Mouse (Mus musculus) liver, postnatal 0 days (tissue): Measurements from ENCODE around the gene Psg18. TPM values are rescaled to one million over a fixed set of nuclear protein-coding genes. Genes with fewer than 3 reads are reported as not detected.
"Not testable (repeated sequence)": the region's sequence is repeated elsewhere in the genome, so short reads cannot be mapped to it uniquely, and the experiment has no call there.

Source experiments
- ATAC-seq: fragments of 200-750 bp; cut with Nextera tagmentation; 2 replicates; pipeline ENCODE4 v1.8.0; 2017; ENCODE audit warnings: mild to moderate bottlenecking, moderate library complexity
- DNase-seq: peaks from one replicate; pipeline ENCODE4 v3.0.0-alpha.2; 2016
- H3K27ac ChIP-seq: fragments of 300-500 bp; sonication (generic); 2 replicates; pipeline ENCODE4 v1.5.1; 2014; ENCODE audit warnings: antibody characterized with exemption, moderate library complexity, mild to moderate bottlenecking, low read depth
- H3K27me3 ChIP-seq: fragments of 300-500 bp; sonication (generic); 2 replicates; pipeline ENCODE4 v1.6.1; 2014; ENCODE audit warnings: low read length, control low read depth, mixed read lengths; ENCODE audit not compliant: insufficient read depth
- H3K36me3 ChIP-seq: fragments of 300-500 bp; sonication (generic); replicated peaks from 2 replicates; pipeline ENCODE4 v1.6.1; 2014; ENCODE audit warnings: mild to moderate bottlenecking, control low read depth, low read length, moderate library complexity, mixed read lengths; ENCODE audit not compliant: insufficient read depth
- H3K4me1 ChIP-seq: fragments of 300-500 bp; sonication (generic); 2 replicates; pipeline ENCODE4 v1.6.1; 2014; ENCODE audit warnings: antibody characterized with exemption, mild to moderate bottlenecking, control low read depth; ENCODE audit not compliant: insufficient read depth
- H3K4me2 ChIP-seq: fragments of 300-500 bp; sonication (generic); 2 replicates; pipeline ENCODE4 v1.6.1; 2014; ENCODE audit warnings: low read depth, mild to moderate bottlenecking, low read length, moderate library complexity, mixed read lengths
- H3K4me3 ChIP-seq: fragments of 300-500 bp; sonication (generic); 2 replicates; pipeline ENCODE4 v1.5.1; 2014; ENCODE audit warnings: low read depth, low read length
- H3K9ac ChIP-seq: fragments of 300-500 bp; sonication (generic); replicated peaks from 2 replicates; pipeline ENCODE4 v1.6.1; 2014; ENCODE audit warnings: mild to moderate bottlenecking, moderate library complexity
- H3K9me3 ChIP-seq: fragments of 300-500 bp; sonication (generic); 2 replicates; pipeline ENCODE4 v1.6.1; 2016; ENCODE audit warnings: mild to moderate bottlenecking, control low read depth, low read length, mixed read lengths
- CTCF ChIP-seq: sonication (generic); IDR thresholded peaks from 2 replicates; pipeline ENCODE4 v1.5.1; 2016; ENCODE audit warnings: antibody characterized with exemption, low read depth
- EP300 ChIP-seq: IDR thresholded peaks from 2 replicates; pipeline ENCODE4 v1.6.1; 2016; ENCODE audit warnings: antibody characterized with exemption, low read depth, mild to moderate bottlenecking
- WGBS: fragments of 180-500 bp; shearing (Covaris S2); extraction: QIAGEN DNeasy Blood & Tissue Kit; methylation state at CpG from one replicate; pipeline ENCODE4 v1.1.7; 2014; ENCODE audit not compliant: insufficient replicate concordance; 5-methylcytosine and 5-hydroxymethylcytosine counted together
- polyA plus RNA-seq: library from polyadenylated mRNA; unstranded; fragments of >200 nt; fragmentation: Nextera tagmentation; extraction: Ambion mirVana; gene quantifications from 2 replicates; pipeline ENCODE4 v1.2.1, GENCODE M21; 2015

Gene Psg18
- not detected in 2 replicates for polyA plus RNA-seq

GRCm38 (mm10) chr7:18354909-18355308 is at the start of gene Psg18:
Gene Psg18, minus strand, starts transcription at chr7:18355009.
- ATAC-seq, H3K4me3 ChIP-seq, H3K9ac ChIP-seq, H3K27me3 ChIP-seq, H3K27ac ChIP-seq, H3K4me2 ChIP-seq, H3K9me3 ChIP-seq, H3K4me1 ChIP-seq, H3K36me3 ChIP-seq, DNase-seq: not testable (repeated sequence)
- WGBS = 63% methylated on average over 3 of the region's 3 CpGs

GRCm38 (mm10) chr7:18403407-18403806 is 48.6 kb upstream of the Psg18 start:
- peaks cover 6% of the 10 kb centered on the region; the same call in 1 of the 2 replicates for H3K9me3 ChIP-seq
- no peak overlapping the region for H3K4me3 ChIP-seq
- no peak overlapping the region for H3K4me2 ChIP-seq
- no peak overlapping the region for H3K27ac ChIP-seq
- no peak overlapping the region for H3K9ac ChIP-seq
- no peaks in the 10 kb centered on the region for H3K36me3 ChIP-seq
- no peak for DNase-seq
- no peaks in the 10 kb centered on the region for H3K27me3 ChIP-seq
- WGBS = 26% methylated on average over 11 of the region's 11 CpGs
- no peaks in the 10 kb centered on the region for H3K4me1 ChIP-seq
- TF ChIP-seq CTCF (no peak), EP300 (no peak)
- ATAC-seq = no peak

- peaks cover 6% of the 10 kb centered on the region; the same call in 1 of the 2 replicates for H3K9me3 ChIP-seq
- ATAC-seq = no peak
- H3K27me3 ChIP-seq = no peaks in the 10 kb centered on the region
- H3K4me2 ChIP-seq = no peak overlapping the region
- H3K9ac ChIP-seq = no peak overlapping the region
- no peak overlapping the region for H3K4me3 ChIP-seq
- no peaks in the 10 kb centered on the region for H3K36me3 ChIP-seq
- no peak overlapping the region for H3K27ac ChIP-seq
- TF ChIP-seq CTCF (no peak), EP300 (no peak)
- DNase-seq = no peak
- 40% methylated on average over 30 of the region's 35 CpGs for WGBS
- no peaks in the 10 kb centered on the region for H3K4me1 ChIP-seq
These were observed 47.9 kb upstream of the Psg18 start for GRCm38 (mm10) chr7:18402527-18403237.

GRCm38 (mm10) chr7:18391483-18391882 is 36.7 kb upstream of the Psg18 start:
- H3K4me2 ChIP-seq, DNase-seq, ATAC-seq, H3K4me1 ChIP-seq, H3K9me3 ChIP-seq, H3K36me3 ChIP-seq, H3K9ac ChIP-seq, H3K27me3 ChIP-seq, H3K4me3 ChIP-seq, H3K27ac ChIP-seq: not testable (repeated sequence)
- WGBS = 71% methylated on average over 4 of the region's 4 CpGs

GRCm38 (mm10) chr7:18378295-18378694 is 23.5 kb upstream of the Psg18 start:
- DNase-seq (no peak), ATAC-seq (no peak)
- WGBS = 46% methylated on average over 2 of the region's 2 CpGs
- Histone ChIP-seq H3K9ac (no peak overlapping the region), H3K27ac (no peak overlapping the region), H3K4me1 (no peaks in the 10 kb centered on the region), H3K4me2 (no peak overlapping the region), H3K9me3 (peaks cover 8% of the 10 kb centered on the region), H3K4me3 (no peak overlapping the region), H3K36me3 (no peaks in the 10 kb centered on the region), H3K27me3 (no peaks in the 10 kb centered on the region)
- TF ChIP-seq EP300 (no peak), CTCF (no peak)

GRCm38 (mm10) chr7:18335411-18335810 is 19.4 kb downstream of the Psg18 start:
- not testable (repeated sequence) for ATAC-seq, H3K9me3 ChIP-seq, H3K36me3 ChIP-seq, H3K4me1 ChIP-seq, DNase-seq, H3K27me3 ChIP-seq, H3K4me3 ChIP-seq, H3K27ac ChIP-seq, H3K4me2 ChIP-seq, H3K9ac ChIP-seq
- 67% methylated on average over 6 of the region's 6 CpGs for WGBS

Other genes starting within 250 kb of the Psg18 start
- gene Igfl3, start 178.5 kb downstream of the Psg18 start, polyA plus RNA-seq = not detected in 2 replicates
- gene Mill1, start 109.7 kb downstream of the Psg18 start, polyA plus RNA-seq = not detected in 2 replicates
- gene Psg28, start 77.0 kb upstream of the Psg18 start, polyA plus RNA-seq = not detected in 2 replicates
- not detected in 2 replicates for gene Psg26, start 129.2 kb upstream of the Psg18 start, polyA plus RNA-seq
- not detected in 2 replicates for gene Psg25, start 177.3 kb upstream of the Psg18 start, polyA plus RNA-seq
- not detected in 2 replicates for gene Psg27, start 212.3 kb upstream of the Psg18 start, polyA plus RNA-seq